Mouse (Mus musculus) induced T-regulatory cell, adult 2 months (primary cell): Measurements from ENCODE around the gene Ambra1.

ENCODE experiments used
- DNase-seq: peaks from one replicate; pipeline ENCODE4 v3.0.0-alpha.2; 2012; ENCODE audit warnings: low read depth

The Ambra1 gene

GRCm38 (mm10) chr2:91872658-91873057, 142.7 kb downstream of the Ambra1 start:
- no peak for DNase-seq

DNA sequence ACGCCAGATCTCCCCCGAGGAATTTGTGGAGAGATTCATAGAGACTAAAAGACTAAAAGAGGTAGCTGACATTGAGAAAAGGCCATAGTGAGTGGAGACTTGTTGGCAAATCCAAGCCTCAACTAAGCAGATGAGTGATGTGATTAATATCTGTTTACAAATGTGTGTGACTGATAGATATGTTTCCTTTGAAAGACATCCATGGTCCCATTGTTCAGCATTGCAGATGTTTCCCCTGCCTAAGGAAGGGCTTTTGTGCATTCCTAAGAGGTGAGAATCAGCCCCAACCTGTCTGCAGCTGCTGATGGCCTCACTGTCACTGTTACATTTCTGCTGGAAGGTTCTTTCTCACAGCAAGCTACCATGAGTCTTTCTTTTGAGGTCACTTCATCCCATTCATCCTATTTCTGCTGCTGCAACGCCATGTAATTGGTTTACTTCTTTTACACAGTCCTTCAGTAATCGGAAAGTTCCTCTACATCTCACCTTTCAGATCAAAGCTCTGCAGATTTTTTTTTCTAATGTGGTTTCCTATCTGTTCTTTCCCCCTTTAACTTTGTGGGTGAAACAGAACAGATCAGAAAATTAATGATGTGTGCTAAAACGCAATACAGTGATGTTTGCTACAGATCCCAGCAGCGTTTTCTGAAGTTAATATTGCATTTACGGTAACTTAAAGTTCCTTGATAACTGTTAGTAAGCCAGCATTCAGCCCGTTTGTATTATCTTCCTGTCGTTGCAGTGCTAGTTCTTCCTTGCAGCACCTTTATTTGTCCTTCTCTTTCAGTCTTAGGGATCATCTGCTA, 146.3 kb downstream of the Ambra1 start:
- peak; percentile 80 for DNase-seq

GRCm38 (mm10) chr2:91876806-91877140, 146.8 kb downstream of the Ambra1 start:
- peak; percentile 78 for DNase-seq

DNA sequence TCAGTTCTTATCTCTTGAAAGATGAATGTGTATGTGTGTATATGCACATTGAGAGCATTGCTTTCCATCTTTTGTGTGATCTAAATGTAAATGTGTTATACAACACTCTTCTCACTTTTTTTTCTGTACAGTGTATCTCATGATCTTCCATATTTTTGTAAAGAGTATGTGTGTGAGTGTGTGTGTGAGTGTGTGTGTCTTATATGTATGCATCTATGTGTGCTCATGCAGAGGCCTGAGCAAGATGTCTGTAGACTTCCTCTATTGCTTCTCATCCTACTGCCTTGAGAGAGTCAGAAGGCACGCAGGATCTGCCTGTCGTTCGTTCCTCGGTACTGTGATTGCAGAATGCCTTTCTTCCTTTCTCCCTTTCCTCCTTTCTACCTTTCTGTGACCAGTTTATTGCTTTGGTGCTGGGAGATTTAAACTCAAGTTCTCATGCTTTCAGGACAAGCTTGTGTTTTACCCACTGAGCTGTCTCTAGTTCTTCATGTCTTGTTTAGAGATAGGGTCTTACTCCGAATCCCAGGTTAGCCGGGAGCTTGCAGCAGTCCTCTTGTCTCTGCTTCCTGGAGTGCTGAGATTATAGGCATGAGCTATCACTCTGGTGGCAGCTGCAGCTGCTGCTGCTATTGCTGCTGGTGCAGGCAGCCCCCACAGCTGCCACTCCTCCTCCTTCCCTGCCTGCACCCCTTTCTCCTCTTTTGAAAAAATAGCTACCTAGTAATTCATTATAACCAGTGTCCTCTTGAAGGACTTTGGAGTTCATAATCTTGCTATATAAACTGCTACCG, 148.7 kb downstream of the Ambra1 start:
- peak; percentile 54 for DNase-seq

GRCm38 (mm10) chr2:91883961-91884360, 154.0 kb downstream of the Ambra1 start:
- DNase-seq = no peak

DNA sequence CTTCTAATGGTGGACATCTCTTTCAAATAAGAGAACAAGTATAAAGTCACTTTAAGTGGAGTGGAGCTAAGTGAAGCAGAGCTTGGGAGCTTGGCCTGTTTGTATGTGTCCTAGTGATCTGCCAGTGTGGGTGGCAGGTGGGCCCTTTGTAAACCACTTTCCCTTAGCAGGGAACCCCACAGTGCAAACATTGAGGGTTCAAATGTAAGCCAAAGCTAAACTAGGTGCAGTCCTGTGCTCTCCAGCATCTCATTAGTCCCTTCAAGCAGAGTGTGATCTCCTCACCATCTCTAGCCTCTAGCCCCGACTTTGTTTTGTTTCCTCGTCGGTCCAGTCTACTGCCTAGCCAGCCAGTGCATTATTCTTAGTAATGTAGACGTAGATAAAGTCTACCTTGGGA, 154.7 kb downstream of the Ambra1 start:
- no peak for DNase-seq

- no peak for DNase-seq
These were observed 164.8 kb downstream of the Ambra1 start for GRCm38 (mm10) chr2:91894716-91895115.

DNA sequence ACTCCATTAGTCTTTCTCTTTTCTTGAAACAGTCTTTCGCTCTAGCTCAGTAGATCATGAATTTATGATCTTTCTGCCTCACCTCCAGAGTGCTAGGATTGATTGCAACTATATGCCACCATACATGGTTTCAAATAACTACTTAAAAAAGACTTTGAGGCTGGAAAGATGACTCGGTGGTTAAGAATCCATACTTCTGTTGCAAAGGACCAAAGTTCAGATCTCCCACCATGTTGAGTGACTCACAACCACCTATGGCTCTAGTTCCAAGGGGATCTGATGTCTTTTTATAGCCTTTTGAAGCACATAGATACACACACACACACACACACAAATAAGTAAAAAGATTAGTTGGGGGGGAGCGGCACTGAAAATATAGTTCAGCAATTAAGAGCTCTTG, 165.5 kb downstream of the Ambra1 start:
- DNase-seq = no peak

GRCm38 (mm10) chr2:91897968-91898367, 168.0 kb downstream of the Ambra1 start:
- DNase-seq = no peak

DNA sequence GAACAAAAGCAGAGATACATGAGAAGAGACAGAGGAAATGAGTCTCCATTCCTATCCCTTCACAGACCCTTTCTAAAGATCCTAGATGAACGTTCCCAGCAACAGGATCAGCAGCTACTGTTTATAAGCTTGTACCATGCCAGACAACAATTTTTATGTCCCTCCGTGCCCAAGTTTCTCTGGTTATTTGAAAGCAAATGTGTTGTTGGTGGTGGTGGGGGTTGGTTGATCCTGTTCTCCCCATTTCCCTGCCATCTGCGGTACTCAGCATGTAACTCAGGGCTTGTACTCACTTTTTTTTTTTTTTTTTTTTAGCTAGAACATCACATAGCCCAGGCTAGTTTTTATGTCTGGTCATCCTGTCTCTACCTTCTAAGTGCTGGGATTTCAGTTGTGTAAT, 169.2 kb downstream of the Ambra1 start:
- no peak for DNase-seq

- DNase-seq = no peak
These were observed 170.5 kb downstream of the Ambra1 start for GRCm38 (mm10) chr2:91900431-91900830.

GRCm38 (mm10) chr2:91902336-91902735, 172.4 kb downstream of the Ambra1 start:
- DNase-seq = no peak

DNA sequence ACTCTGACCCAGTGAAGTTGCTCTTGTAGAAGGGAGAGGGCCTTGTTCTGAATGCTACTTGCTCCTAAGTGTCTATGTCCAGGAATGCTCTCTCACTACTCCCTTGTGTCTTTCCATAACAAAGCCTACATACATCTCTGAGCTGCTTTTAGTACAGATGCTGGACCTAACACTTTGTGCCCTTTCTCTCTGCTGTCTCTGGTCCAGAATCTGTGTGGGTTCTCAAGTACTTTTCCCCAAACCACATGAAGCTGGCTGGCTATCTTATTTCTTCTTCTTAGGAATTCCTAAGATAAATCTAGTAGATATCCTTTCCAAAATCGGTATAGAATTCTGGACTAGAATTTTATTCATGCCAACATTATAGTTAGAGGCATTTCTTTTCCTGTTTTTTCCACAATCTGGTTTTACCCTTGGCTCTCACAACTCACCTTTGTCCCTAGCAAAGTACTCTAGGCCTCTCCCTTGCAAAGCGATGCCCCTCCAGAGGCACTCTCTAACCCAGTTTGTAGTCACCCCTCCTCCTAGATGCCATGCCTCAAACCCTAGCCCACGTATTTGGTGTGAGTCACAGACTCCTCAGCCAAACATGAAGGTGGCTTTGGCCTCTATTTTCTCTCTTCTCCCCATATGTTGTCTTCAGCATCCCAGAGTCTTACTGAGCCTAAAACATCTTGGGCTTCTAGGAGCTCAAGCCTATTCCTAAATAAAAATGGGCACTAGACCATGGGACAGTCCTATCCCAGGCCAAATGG, 173.4 kb downstream of the Ambra1 start:
- no peak for DNase-seq

- no peak for DNase-seq
These were observed 174.8 kb downstream of the Ambra1 start for GRCm38 (mm10) chr2:91904618-91905307.

- DNase-seq = no peak
These were observed 176.2 kb downstream of the Ambra1 start for GRCm38 (mm10) chr2:91906141-91906540.

DNA sequence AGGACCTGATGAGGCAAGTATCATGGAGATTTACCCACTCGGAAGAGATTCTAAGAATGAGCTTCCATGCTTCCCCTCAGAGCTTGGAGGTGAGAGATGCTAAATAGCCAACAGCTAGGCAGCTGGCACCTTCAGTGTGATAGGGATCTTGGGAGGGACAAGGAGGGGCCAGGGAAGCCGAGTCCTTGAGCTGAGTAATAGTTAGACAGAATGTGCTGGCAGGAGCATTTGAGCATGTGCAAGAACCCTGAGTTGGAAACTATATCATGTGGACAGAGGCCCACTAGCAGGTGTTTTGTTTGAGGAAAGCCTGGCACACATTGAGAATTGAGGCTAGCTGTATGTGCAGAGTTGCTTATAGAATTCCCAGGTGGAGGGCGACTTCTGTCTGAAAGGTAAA, 182.7 kb downstream of the Ambra1 start:
- DNase-seq = no peak

DNA sequence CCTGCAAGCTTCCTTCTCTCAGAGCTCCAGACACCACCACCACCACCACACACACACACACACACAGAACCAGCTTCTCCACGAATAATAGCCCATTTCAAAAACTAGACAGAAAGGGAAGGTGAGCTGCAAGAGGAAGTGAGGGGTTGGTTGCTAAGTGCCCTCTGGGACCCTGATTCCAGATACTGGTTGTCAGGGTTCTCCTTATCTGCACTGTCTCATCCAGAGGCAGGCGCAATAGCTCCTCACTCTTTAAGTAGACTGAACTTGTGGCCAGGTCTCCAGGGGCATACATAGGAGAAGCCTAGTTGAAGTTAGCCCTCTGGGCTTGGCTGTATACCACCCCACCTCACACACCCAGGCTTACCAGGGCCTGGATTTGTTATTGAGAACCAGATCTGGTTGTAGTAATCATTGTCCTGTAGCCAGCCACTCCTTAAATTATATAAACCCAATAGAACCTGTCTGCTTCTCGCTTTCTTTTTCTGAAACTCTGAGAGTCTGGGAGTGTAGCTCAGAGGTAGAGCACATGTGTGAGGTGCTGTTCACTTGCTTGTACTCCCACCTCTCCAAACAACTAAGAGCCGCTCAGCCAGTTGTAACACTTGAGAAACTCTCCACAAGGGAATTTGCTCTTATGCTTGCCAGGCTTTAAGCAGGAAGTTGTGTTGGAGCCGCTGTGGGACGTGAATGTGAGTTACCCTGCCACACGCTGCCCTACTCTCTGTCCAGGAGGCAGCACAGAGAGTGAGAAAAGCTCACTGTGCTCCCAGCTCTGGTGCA, 183.6 kb downstream of the Ambra1 start:
- DNase-seq = no peak

DNA sequence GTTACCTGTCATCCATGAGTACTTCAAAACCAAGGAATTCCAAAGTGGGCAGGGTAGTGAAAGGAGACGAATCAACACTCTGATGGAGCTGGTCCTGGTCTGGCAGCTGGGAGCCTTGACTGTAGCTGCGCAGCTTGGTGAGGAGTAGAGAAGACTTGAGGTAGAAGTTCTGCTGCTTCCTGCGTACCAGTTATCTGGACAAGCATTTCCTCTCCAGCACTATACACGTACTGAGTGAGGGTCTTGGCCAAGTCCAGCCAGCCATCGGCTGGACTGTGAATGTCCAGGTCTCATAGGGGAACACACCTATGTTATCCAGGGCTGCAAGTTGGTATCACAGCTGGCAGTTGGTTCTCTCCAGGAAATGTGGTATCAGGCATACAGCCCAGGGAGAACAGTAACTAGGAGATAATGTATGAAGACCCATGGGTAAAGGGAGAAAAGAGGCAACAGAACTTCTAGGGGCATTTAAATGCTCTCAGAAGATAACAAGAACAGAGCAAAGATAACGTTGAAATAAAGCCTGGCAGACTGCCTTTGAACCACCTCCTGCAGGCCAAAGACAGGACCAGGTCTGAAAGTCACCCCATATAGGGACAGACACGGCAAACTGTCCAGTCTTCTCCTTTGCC, 186.5 kb downstream of the Ambra1 start:
- no peak for DNase-seq

DNA sequence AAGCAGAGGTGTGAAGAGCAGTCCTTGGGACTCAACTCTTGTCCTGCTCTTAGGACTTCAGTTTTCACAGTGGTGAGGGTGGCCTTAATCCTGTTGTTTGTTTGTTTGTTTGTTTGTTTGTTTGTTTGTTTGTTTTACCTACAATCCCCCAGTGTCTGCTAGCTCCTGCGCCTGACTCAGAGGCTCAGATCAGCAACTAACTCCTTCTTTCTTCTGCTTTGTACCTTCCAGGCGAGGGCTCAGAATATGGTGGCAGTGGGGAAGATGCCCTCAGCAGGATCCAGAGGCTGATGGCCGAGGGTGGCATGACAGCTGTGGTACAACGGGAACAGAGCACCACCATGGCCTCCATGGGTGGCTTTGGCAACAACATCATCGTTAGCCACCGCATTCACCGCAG, 187.2 kb downstream of the Ambra1 start:
- DNase-seq = no peak

DNA sequence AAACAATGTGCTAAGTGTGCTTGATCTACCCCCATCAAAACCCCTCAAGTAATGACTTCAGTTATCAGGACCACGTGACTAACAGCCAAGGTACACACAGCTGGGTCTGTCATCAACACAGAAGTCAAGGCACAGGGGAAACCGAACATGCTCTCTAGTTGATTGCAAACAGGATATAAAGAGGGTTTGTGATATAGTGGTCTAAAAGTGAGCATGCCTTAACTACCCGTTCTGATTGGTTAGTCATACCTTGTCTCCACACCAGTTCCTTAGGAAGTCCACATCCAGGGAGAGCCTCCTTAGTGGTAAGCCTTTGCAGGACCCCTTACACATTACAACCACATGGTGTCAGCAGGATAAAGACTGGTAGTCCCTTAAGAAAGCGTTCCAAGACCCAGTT, 190.2 kb downstream of the Ambra1 start:
- DNase-seq = peak; percentile 22
